Mouse (Mus musculus): ENCODE data around the gene Phlpp1.

Gene Phlpp1

GRCm38 (mm10) chr1:106389673-106390072, 218.1 kb downstream of the Phlpp1 start:
- DNase-seq (ENCODE audit: low spot score), result peak; percentile 67

- DNase-seq (ENCODE audit: low spot score), result no peak
These were observed 221.5 kb downstream of the Phlpp1 start for GRCm38 (mm10) chr1:106393072-106393471.

- DNase-seq (ENCODE audit: low spot score), result no peak
These were observed 223.1 kb downstream of the Phlpp1 start for GRCm38 (mm10) chr1:106394678-106395077.

- DNase-seq (ENCODE audit: low spot score), result peak; percentile 67
These were observed 223.9 kb downstream of the Phlpp1 start for GRCm38 (mm10) chr1:106395476-106395875.

GRCm38 (mm10) chr1:106400900-106401634, 229.5 kb downstream of the Phlpp1 start:
- DNase-seq (ENCODE audit: low spot score), result peak; percentile 77

- DNase-seq (ENCODE audit: low spot score), result no peak
These were observed 231.5 kb downstream of the Phlpp1 start for GRCm38 (mm10) chr1:106403011-106403501.

- no peak for DNase-seq (ENCODE audit: low spot score)
These were observed 235.3 kb downstream of the Phlpp1 start for GRCm38 (mm10) chr1:106406852-106407251.

GRCm38 (mm10) chr1:106407963-106408440, 236.4 kb downstream of the Phlpp1 start:
- DNase-seq (ENCODE audit: low spot score), result peak; percentile 73

- no peak for DNase-seq (ENCODE audit: low spot score)
These were observed 239.3 kb downstream of the Phlpp1 start for GRCm38 (mm10) chr1:106410858-106411257.

- DNase-seq (ENCODE audit: low spot score), result peak; percentile 36
These were observed 253.8 kb downstream of the Phlpp1 start for GRCm38 (mm10) chr1:106425128-106425936.

GRCm38 (mm10) chr1:106428170-106428569, 256.6 kb downstream of the Phlpp1 start:
- DNase-seq (ENCODE audit: low spot score), result no peak

GRCm38 (mm10) chr1:106428580-106428979, 257.0 kb downstream of the Phlpp1 start:
- DNase-seq (ENCODE audit: low spot score), result no peak

GRCm38 (mm10) chr1:106433580-106433979, 262.0 kb downstream of the Phlpp1 start:
- no peak for DNase-seq (ENCODE audit: low spot score)

All from urinary bladder, postnatal 14 days (tissue).